23 mouse cellular contexts compared by ENCODE assay signal in the genomic region with DNA sequence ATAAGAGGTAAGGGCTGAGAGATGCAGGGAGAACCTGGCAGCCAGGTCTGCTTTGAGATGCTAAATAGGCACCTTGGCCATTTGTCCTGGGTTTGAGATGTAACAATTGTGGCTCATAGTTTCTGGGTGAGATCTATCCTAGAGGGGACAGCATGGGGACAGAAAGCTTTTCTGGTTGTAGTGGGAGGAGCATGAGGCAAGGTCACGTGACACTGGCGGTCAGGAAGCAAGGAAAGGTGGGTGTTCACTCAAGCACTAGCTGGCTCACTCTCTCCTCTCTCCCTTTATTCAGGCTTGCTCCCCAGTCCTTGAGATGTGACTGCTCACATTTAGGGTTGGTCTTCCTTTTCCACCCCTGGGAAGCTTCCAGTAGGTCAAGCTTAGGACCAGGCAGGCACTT. TPM values are rescaled to one million over a fixed set of nuclear protein-coding genes. Genes with fewer than 3 reads are reported as not detected.
DNase-seq lines count a peak whose midpoint lies in the region; ATAC-seq and TF ChIP-seq lines count a peak whose summit lies in the region.
"Had no signal": no experiment of that assay in that cellular context is flagged by ENCODE, and none has a peak within 500 bp of the region (broad histone marks: within the 10 kb centered on the region; RNA-seq: fewer than 3 reads in every experiment).

No protein-coding gene starts in this region.

- TF ChIP-seq POLR2A in MEL (IDR thresholded peaks at IDR 0.05; ENCODE audit: control insufficient read depth in 1 of 2, insufficient read depth in 1 of 2, low read depth in 1 of 2, low read length in 2 of 2, poor library complexity in 1 of 2): no peak

- no peak overlapping the region for H3K9ac ChIP-seq in heart, embryonic 16.5 days (ENCODE audit: low read length)
- no peak overlapping the region for H3K9ac ChIP-seq in MEL (ENCODE audit: control insufficient read depth, low read depth, low read length, poor library complexity, severe bottlenecking)
- H3K9ac ChIP-seq: embryonic facial prominence, embryonic 15.5 days had no signal

- H3K79me2 ChIP-seq in MEL (ENCODE audit: control insufficient read depth, insufficient read depth, low read length, poor library complexity): no peaks in the 10 kb centered on the region

- peaks cover 7% of the 10 kb centered on the region; the same call in 1 of the 2 replicates for H3K36me3 ChIP-seq in heart, embryonic 16.5 days (ENCODE audit: control insufficient read depth, insufficient read depth)
- H3K36me3 ChIP-seq in MEL (ENCODE audit: control insufficient read depth in 1 of 2, insufficient read depth in 2 of 2, low read length in 2 of 2): peaks cover 0 to 3% of the 10 kb centered on the region in 2 experiments; a peak in 2 of 4 replicates

- H3K4me2 ChIP-seq in heart, embryonic 16.5 days (ENCODE audit: low read depth, low read length): peak overlapping the region; percentile 39
- H3K4me2 ChIP-seq: embryonic facial prominence, embryonic 15.5 days had no signal

- TF ChIP-seq EP300 in MEL (IDR thresholded peaks at IDR 0.05; ENCODE audit: low read depth in 1 of 2, low read length in 2 of 2): no peak

- no peak for ATAC-seq in heart, embryonic 16.5 days (replicated peaks; ENCODE audit: extremely low read depth, insufficient read depth, low FRiP score)
- ATAC-seq: forebrain, embryonic 16.5 days; hindbrain, embryonic 16.5 days; Patski had no signal

- H3K4me1 ChIP-seq in heart, embryonic 16.5 days (ENCODE audit: control insufficient read depth, insufficient read depth, low read length): peaks cover 4% of the 10 kb centered on the region
- H3K4me1 ChIP-seq in MEL (ENCODE audit: control insufficient read depth in 1 of 2, insufficient read depth in 2 of 2, low read length in 2 of 2): no peaks in the 10 kb centered on the region
- H3K4me1 ChIP-seq: embryonic facial prominence, embryonic 15.5 days had no signal

- no peak overlapping the region for H3K4me3 ChIP-seq in heart, embryonic 16.5 days (ENCODE audit: low read length)
- no peak overlapping the region for H3K4me3 ChIP-seq in MEL (ENCODE audit: control insufficient read depth in 1 of 2, insufficient read depth in 1 of 2, low read depth in 2 of 2, low read length in 2 of 2)
- H3K4me3 ChIP-seq: embryonic facial prominence, embryonic 15.5 days had no signal

- DNase-seq in adrenal gland, postnatal 14 days: peak; percentile 47
- no peak for DNase-seq in adrenal gland, adult 8-10 months
- DNase-seq in heart, postnatal 4 days: no peak
- DNase-seq in 416B (ENCODE audit: low read depth) (peak; percentile 28), MEL (ENCODE audit: low read depth, low spot score) (no peak)
- no peak for DNase-seq in left cerebral cortex, adult 8-10 months (ENCODE audit: low spot score in 2 of 2)
- DNase-seq in spleen, postnatal 14 days (ENCODE audit: low spot score in 2 of 2): no peak
- DNase-seq: gastrocnemius, postnatal 25 days; right cerebral cortex, postnatal 25 days; thymus, adult 2 months had no signal

- 45% methylated on average over 2 of the region's 2 CpGs for WGBS in heart, embryonic 16.5 days

- H3K9me3 ChIP-seq in heart, embryonic 16.5 days (replicated peaks; ENCODE audit: control insufficient read depth, low read length): peaks cover 2% of the 10 kb centered on the region; the same call in 1 of the 2 replicates
- H3K9me3 ChIP-seq in MEL (replicated peaks; ENCODE audit: insufficient read depth, low read length): no peaks in the 10 kb centered on the region
- H3K9me3 ChIP-seq: embryonic facial prominence, embryonic 15.5 days had no signal

- no peak for TF ChIP-seq RAD21 in MEL (IDR thresholded peaks at IDR 0.05; ENCODE audit: low read depth, low read length)

- no peaks in the 10 kb centered on the region for H3K27me3 ChIP-seq in heart, embryonic 16.5 days (ENCODE audit: control insufficient read depth, insufficient read depth, low read length)
- H3K27me3 ChIP-seq in MEL (ENCODE audit: control insufficient read depth in 1 of 2, insufficient read depth in 2 of 2, low read length in 2 of 2): no peaks in the 10 kb centered on the region
- H3K27me3 ChIP-seq: embryonic facial prominence, embryonic 15.5 days had no signal

- TF ChIP-seq CTCF in MEL (IDR thresholded peaks at IDR 0.05 in 2 of 3, conservative IDR thresholded peaks at IDR 0.05 in 1 of 3; ENCODE audit: control insufficient read depth in 1 of 3, insufficient read depth in 1 of 3, low read depth in 2 of 3, low read length in 3 of 3, poor library complexity in 1 of 3, severe bottlenecking in 1 of 3): no peak

- H3K27ac ChIP-seq in heart, embryonic 16.5 days (ENCODE audit: low read length): no peak overlapping the region
- H3K27ac ChIP-seq in MEL (ENCODE audit: control insufficient read depth, low read depth, low read length): no peak overlapping the region
- H3K27ac ChIP-seq: embryonic facial prominence, embryonic 15.5 days had no signal

TF ChIP-seq in MEL, 35 proteins besides CTCF, POLR2A, EP300 and RAD21:
- TF ChIP-seq HCFC1 (IDR thresholded peaks at IDR 0.05; ENCODE audit: low read depth, low read length) (no peak), USF1 (IDR thresholded peaks at IDR 0.05; ENCODE audit: low read depth, low read length) (0 out of 2 replicates have a peak, but pooled peaks have one; percentile 16)

RNA-seq across cellular contexts. Expression of a gene that starts 28.3 kb away (rescaled TPM):
- total RNA-seq in adrenal gland, postnatal 14 days (2021): 14.0 and 15.8 TPM in 2 replicates
- total RNA-seq in adrenal gland, adult 8-10 months (2022): 10 to 100 TPM; 19.1 to 23.0 (median 21.1) TPM
- polyA plus RNA-seq in heart, embryonic 16.5 days (2015; fragmentation: Nextera tagmentation; extraction: Ambion mirVana): 7.0 and 8.3 TPM in 2 replicates
- 10 to 100 TPM; 11.7 to 14.2 TPM for total RNA-seq in heart, postnatal 4 days (2021)
- 22.0 and 24.7 TPM in 2 replicates for total RNA-seq in MEL (2012; rRNA removed)
- 10 to 100 TPM in 1 of 2 experiments, not detected in 1; 16.5 TPM for polyA plus RNA-seq in MEL (2012; ENCODE audit: insufficient read depth in 1 of 2, insufficient read length in 2 of 2, low read depth in 1 of 2, low replicate concordance in 2 of 2, missing spikeins in 1 of 2)
- total RNA-seq in left cerebral cortex, adult 8-10 months (2022): 1 to 10 TPM; 2.3 to 3.6 (median 3.5) TPM

RNA-seq across cellular contexts. Expression of a gene that starts 34.1 kb away (rescaled TPM):
- total RNA-seq in adrenal gland, postnatal 14 days (2021): not detected in 2 replicates
- not detected for total RNA-seq in adrenal gland, adult 8-10 months (2022)
- 0.29 and 0.66 TPM in 2 replicates for polyA plus RNA-seq in heart, embryonic 16.5 days (2015; fragmentation: Nextera tagmentation; extraction: Ambion mirVana)
- total RNA-seq in heart, postnatal 4 days (2021): not detected
- total RNA-seq in MEL (2012; rRNA removed): 0.19 TPM in 1 of 2 replicates, not detected in the other
- under 1 TPM in 1 of 2 experiments, not detected in 1; 0.61 TPM for polyA plus RNA-seq in MEL (2012; ENCODE audit: insufficient read depth in 1 of 2, insufficient read length in 2 of 2, low read depth in 1 of 2, low replicate concordance in 2 of 2, missing spikeins in 1 of 2)
- not detected for total RNA-seq in left cerebral cortex, adult 8-10 months (2022)
- total RNA-seq: adrenal gland, postnatal 36 days; gastrocnemius, postnatal 25 days; layer of hippocampus, adult 18-20 months; layer of hippocampus, postnatal 25 days; left cerebral cortex, postnatal 25 days; megakaryocyte-erythroid progenitor cell, adult 5-6 weeks; midbrain, postnatal 0 days; neutrophil, adult 5-6 weeks had no signal
- polyA plus RNA-seq: forebrain, embryonic 16.5 days; hindbrain, embryonic 16.5 days; limb, embryonic 14.5 days; midbrain, postnatal 0 days; Patski had no signal

Comparison
In these comparisons a context has a peak if more than half of its experiments do, and no peak if none do; other contexts are left out.
1. DNase-seq: peak in adrenal gland, postnatal 14 days (single experiment) and 416B (single experiment); none in adrenal gland, adult 8-10 months (single experiment), heart, postnatal 4 days (single experiment), MEL (single experiment), left cerebral cortex, adult 8-10 months (0 of 2) and spleen, postnatal 14 days (0 of 2).